Mouse (Mus musculus): Measurements from ENCODE around the gene Osbpl3.
A peak's percentile ranks its signal among the peaks of the same experiment; 100 is the strongest.

Gene Osbpl3

GRCm38 (mm10) chr6:50334846-50335821 is 120.9 kb downstream of the Osbpl3 start:
- DNase-seq (ENCODE audit: low spot score in 2 of 2) = no peak

- DNase-seq (ENCODE audit: low spot score in 2 of 2) = no peak
Observed at GRCm38 (mm10) chr6:50333346-50333745, 122.7 kb downstream of the Osbpl3 start.

GRCm38 (mm10) chr6:50331477-50331876 is 124.5 kb downstream of the Osbpl3 start:
- DNase-seq (ENCODE audit: low spot score in 2 of 2) = no peak

- no peak for DNase-seq (ENCODE audit: low spot score in 2 of 2)
Observed at GRCm38 (mm10) chr6:50329380-50329779, 126.6 kb downstream of the Osbpl3 start.

- no peak for DNase-seq (ENCODE audit: low spot score in 2 of 2)
Observed at GRCm38 (mm10) chr6:50328901-50329300, 127.1 kb downstream of the Osbpl3 start.

- no peak for DNase-seq (ENCODE audit: low spot score in 2 of 2)
Observed at GRCm38 (mm10) chr6:50326192-50326591, 129.8 kb downstream of the Osbpl3 start.

- no peak for DNase-seq (ENCODE audit: low spot score in 2 of 2)
Observed at GRCm38 (mm10) chr6:50325485-50325884, 130.5 kb downstream of the Osbpl3 start.

GRCm38 (mm10) chr6:50322631-50323030 is 133.4 kb downstream of the Osbpl3 start:
- DNase-seq (ENCODE audit: low spot score in 2 of 2) = peak; percentile 72 to 82

GRCm38 (mm10) chr6:50321739-50322138 is 134.3 kb downstream of the Osbpl3 start:
- DNase-seq (ENCODE audit: low spot score in 2 of 2) = no peak

- peak; percentile 52 to 79 for DNase-seq (ENCODE audit: low spot score in 2 of 2)
Observed at GRCm38 (mm10) chr6:50318590-50319172, 137.3 kb downstream of the Osbpl3 start.

- DNase-seq (ENCODE audit: low spot score in 2 of 2) = no peak
Observed at GRCm38 (mm10) chr6:50318150-50318549, 137.9 kb downstream of the Osbpl3 start.

GRCm38 (mm10) chr6:50316795-50317505 is 139.1 kb downstream of the Osbpl3 start:
- DNase-seq (ENCODE audit: low spot score in 2 of 2) = no peak

- peak; percentile 71 to 83 for DNase-seq (ENCODE audit: low spot score in 2 of 2)
Observed at GRCm38 (mm10) chr6:50314406-50315071, 141.5 kb downstream of the Osbpl3 start.

- DNase-seq (ENCODE audit: low spot score in 2 of 2) = peak in 1 of 2 experiments; percentile 85
Observed at GRCm38 (mm10) chr6:50312647-50313046, 143.4 kb downstream of the Osbpl3 start.

- peak in 1 of 2 experiments; percentile 60 for DNase-seq (ENCODE audit: low spot score in 2 of 2)
Observed at GRCm38 (mm10) chr6:50309019-50309418, 147.0 kb downstream of the Osbpl3 start.

GRCm38 (mm10) chr6:50306625-50307024 is 149.4 kb downstream of the Osbpl3 start:
- DNase-seq (ENCODE audit: low spot score in 2 of 2) = no peak

GRCm38 (mm10) chr6:50304949-50305491 is 151.0 kb downstream of the Osbpl3 start:
- peak in 1 of 2 experiments; percentile 87 for DNase-seq (ENCODE audit: low spot score in 2 of 2)

GRCm38 (mm10) chr6:50301121-50301520 is 154.9 kb downstream of the Osbpl3 start:
- DNase-seq (ENCODE audit: low spot score in 2 of 2) = no peak

- no peak for DNase-seq (ENCODE audit: low spot score in 2 of 2)
Observed at GRCm38 (mm10) chr6:50300622-50301021, 155.4 kb downstream of the Osbpl3 start.

- no peak for DNase-seq (ENCODE audit: low spot score in 2 of 2)
Observed at GRCm38 (mm10) chr6:50299071-50299470, 156.9 kb downstream of the Osbpl3 start.

GRCm38 (mm10) chr6:50297671-50298070 is 158.3 kb downstream of the Osbpl3 start:
- DNase-seq (ENCODE audit: low spot score in 2 of 2) = no peak
